Mouse (Mus musculus): ENCODE results near the gene Ramp1. TPM values are rescaled to one million over a fixed set of nuclear protein-coding genes. Genes with fewer than 3 reads are reported as not detected.
A peak's percentile ranks its signal among the peaks of the same experiment; 100 is the strongest.

The Ramp1 gene
- total RNA-seq (2021), result 10 to 100 TPM; 60.8 to 65.0 TPM

DNA sequence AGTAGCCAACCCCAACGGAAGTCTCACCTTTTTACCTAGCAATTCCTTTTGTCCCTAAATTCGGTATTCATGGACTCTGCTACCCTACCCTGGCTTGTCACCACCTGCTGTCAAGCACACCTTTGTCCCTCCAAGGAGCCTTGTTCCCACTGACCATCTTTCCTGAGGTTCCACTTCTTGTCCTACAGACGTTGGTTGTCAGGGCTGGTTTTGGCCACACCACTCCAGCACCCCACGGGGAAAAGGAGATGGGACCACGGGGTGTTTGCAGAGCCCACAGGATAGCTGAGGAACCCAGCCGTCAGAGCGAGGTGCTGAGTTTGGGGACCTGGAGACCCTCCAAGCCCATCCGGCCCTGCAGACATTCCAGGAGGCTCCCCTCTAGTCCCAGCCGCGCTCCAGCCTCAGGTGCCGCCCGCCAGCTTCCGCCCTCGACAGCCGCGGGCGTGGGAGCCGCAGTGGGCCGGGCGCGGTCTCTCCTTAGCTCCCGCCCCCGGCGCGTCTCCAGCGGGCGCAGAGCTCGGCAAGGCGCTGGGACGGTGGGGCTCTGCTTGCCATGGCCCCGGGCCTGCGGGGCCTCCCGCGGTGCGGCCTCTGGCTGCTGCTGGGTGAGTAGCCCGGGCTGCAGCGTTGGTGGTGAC, at the start of gene Ramp1:
Gene Ramp1, plus strand, starts transcription at position 290 of the 641 bp plus-strand sequence.
- DNase-seq, result peak in 1 of 2 experiments; percentile 63

DNA sequence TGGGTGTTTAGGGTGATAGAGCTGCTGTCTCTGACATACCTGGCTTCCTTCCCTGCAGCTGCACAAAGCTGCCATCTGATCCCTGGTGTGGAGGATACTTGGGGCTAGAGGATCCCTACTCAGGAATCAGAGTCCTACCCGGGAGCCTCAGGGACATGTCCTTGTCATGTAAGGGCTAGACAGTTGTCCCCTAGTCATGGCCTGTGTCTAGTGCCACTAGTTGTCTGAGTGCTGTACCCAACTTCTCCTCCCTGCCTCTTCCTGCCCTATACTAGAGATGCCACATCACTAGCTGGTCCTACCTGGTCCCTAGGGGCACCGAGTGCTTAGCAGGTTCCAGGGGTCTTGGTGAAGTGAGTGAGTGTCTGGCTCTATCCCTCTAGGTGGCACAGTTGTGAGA, 42.6 kb upstream of the Ramp1 start:
- no peak for DNase-seq

DNA sequence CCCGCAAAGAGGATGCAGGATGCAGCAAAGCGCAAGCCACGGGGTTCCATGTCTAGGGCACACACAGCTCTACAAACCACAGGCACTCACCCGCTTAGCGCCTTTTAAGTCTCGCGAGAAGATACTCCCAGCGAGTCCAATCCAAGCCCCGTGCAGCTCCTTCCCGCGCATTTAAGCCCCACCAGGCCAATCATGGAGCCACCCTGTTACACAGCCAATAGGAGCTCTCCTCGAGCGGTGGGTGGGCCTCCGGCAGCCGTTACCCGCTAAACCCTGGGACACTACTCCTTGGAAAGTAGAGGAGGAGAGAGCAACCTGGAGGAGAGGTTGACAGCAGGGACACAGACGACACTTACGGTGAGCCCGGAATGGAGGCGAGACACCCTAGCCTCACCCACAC, 34.8 kb upstream of the Ramp1 start, which contains the start of gene Rbm44:
Gene Rbm44, plus strand, starts transcription at position 277 of the 400 bp plus-strand sequence.
- no peak for DNase-seq

DNA sequence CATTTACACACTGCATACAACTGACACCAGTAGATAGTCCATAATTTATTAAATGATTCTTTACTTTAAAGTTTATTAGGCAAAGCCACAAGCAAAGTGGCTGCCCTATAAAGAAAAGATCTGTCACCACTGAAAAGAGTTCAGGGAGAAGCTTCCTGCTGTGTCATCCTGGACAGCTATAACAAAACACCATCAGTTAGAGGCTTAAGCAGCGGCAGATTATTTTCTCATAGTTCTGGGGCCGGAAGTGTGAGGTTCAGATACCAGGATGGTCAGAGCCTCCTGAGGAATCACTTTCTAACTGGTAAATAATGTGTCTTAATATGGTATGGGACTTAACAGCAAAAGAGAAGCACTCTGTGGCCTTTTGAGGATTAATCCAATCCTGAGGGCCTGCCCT, 28.1 kb upstream of the Ramp1 start:
- DNase-seq, result no peak

DNA sequence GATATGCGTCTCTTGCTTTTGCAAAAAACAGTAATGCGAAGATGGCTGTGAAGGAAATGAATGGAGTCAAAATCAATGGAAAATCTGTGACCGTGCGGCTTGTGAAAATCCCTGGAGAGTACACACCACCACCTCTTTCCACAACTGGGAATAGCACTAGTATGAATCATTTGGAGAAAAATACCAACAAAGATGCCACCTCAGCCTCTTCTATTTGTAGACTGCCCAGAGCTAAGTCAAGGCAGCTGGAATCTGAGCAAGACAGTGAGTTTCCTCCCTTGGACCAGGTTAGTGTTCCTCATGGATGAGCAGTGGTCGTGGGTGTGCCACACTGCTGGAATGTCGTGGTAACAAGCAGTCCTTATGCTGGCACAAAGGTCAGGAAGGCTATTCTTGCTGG, 12.8 kb upstream of the Ramp1 start:
- no peak for DNase-seq

DNA sequence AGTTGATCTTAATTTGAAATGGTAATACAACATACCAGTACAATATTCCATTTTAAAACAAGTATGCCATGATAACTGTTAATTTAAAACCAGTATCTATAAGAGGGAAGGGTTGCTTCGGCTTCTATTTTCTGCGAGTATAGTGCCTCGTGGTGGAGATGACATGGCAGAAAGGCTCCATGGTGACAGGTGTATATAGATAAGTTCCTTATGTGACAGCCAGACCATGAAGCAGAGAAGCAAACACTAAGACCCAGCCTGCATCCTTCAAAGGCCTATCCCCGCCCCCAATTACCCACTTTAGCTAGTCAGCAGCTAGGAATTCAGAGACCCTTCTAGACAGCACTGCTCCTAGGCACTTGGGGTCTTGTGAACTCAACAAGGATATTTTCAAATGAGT, 10.5 kb upstream of the Ramp1 start:
- DNase-seq, result no peak

DNA sequence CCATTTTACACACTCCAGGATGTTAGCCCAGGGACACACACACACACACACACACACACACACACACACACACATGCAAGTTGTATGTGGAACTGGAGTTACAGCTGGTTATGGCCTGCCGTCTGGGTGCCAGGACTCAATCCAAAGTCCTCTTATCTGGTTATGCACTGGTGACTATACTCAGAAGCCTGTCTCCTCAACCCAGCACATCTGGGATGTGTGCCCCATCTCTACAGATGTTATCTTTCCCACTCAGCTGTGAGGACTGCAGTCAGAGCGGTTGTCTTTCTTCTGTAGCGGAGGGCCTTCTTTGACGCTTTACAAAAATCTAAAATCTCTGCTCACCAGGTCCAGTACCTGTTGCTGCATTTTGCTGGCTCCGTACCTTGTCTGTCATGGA, 4.8 kb upstream of the Ramp1 start:
- no peak for DNase-seq

DNA sequence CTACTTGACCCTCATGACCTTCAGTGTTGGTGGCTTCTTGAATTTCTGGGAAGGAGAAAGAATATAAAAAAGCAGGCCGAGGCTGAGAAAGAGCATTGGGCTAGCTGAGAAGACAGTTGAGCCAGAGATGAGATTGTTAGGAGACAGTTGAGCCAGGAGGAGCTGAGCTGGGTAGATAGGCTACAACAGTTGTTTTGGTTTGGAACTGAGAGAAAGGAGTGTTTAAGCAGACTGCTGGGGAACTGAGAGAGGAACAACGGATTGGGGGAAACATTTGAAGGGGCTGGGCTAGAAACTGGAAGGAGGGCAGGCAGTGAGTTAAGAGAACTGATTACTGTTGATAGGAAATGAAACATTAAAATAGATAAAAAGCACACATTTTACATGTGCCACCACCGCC, 3.6 kb upstream of the Ramp1 start:
- no peak for DNase-seq

DNA sequence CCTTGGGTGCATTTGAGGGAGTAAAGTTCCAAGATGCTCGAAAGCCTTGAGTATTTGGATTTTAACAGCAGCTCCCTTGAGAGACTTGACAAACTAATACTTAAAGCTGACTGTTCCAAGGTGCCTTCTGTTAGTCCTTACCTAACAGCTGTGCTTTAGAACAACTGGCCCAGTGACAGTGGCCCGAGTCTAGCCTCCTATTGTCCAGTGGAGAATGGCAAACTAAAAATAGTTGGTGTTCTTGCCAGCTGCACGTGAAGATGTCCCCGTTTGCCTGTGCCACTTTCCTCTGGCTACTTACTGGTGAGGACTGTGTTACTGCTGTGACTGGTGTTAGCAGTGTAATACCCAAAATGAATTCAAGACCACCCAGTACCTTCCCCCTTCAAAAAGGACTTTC, 2.8 kb upstream of the Ramp1 start:
- no peak for DNase-seq

DNA sequence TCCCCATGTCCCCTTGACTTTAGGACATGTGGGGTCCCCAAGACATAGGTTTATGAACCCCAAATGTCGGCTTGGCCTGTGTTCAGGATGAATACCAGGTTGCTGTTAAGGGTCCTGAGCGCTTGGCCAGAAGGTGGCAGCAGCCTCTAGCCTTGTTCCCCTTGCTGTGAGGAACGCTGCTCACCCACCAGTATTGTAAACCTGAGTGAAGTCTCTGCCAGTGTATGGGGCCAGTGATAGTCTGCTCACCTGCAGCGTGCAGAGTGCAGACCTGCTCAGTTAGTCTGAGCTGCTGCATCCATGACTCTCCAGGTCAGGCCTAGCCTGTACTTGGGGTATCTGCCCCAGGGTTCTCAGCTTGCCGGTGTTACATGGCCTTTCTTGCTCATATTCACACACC, 536 bp upstream of the Ramp1 start:
- DNase-seq, result peak; percentile 67 to 80

DNA sequence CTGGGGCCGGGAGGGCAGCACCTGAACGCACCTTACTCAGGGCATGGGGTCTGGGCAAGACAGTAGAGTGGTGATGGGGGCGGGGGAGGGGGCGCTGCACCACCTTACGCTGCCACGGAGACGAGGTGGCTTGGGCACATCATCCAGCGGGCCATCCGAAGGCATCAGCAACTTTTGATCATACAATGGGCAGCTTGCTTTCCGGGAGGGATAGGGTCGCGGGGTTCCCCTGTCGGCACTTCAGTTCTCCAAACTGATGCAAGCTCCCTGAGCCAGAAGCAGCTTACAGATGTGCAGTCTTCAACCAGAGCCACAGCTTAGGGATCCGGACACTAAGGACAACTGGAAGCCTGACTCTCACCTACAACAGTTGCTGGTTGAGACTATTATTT, 548 bp downstream of the Ramp1 start:
- no peak for DNase-seq

DNA sequence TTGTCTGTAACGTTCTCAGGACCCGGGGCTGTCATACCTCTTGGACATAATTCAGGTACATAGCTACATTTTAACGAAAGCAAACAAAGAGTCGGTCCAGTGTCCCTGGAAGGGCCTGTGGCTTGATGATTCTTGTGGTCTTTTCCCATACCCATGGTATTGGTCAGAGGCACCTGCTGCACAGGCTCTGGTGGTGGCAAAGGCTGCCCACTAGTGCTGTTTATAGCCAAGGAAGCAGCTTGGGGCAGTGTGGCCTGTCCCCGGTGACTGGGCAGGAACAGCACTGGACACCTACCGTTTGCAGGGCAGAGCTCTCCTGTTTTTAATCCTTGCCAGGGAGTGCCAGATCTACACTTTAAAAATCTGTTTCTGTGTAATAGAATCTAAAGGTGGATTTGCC, 1.1 kb downstream of the Ramp1 start:
- DNase-seq, result no peak

DNA sequence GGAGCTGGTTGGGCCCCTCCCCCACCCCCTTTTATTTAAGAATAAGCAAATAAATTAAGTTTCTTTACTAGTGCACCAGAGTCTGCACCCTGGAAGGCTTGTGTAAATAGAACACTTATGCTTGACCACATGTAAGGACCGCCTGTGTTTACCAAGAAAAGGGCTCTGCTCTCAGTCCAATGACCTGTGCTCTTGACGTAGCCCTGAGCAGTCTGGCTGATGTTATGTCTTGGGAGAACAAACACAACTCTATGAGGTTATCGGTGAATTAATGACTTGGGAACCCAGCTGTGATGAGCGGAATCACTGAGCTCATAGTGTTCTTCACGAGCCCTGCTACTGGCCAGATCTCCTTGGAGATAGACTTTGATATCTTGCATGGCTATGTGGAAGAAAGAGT, 1.6 kb downstream of the Ramp1 start:
- no peak for DNase-seq

DNA sequence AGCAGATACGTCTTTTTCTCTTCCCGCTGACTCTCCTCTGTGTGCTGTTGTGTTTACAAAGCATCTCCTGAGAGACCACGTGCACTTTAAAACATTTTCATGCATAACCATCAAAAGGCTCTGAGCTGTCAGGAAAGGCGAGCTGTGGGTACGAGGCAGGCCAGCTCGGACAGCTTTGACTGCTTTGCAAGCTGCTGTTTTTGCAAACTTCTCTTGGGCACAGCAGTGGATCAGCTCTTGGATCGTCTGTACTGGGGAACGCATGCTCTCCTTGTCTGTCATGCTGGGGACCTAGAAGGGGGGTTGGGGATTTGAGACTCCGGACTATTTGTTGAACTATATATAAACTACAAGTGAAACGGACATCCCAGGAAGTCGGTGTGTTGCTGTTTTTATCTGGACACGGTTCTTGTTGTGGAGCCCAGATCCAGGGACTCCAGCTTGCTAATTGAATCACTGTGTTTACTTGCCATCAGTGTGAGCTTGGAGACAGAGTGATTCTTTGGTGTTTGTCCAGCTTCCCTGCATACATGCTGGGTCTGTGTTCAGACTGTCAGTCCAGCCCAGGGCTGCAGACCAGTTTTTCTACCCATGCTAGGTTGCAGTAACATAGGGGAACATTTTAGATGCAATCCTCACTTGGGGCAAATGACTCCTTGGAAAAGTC, 2.3 kb downstream of the Ramp1 start:
- no peak for DNase-seq

DNA sequence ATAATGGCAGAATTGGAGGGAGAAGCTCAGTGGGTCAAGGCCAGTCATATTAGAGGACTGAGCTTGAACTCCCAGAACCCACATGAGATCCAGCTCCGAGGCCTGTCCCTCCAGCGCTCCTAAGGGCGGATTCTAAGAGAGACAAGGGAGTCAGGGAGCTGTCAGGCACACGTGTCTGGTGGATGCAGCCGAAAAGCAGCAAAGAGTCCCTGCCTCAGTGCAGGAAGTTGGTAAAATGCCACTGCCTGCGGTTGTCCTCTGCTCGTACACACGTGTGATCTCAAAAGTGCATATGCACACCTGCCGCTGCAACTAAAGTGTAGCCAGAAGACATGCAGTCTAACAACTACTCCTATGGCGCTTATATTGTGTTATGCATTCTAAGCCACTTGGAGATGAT, 3.7 kb downstream of the Ramp1 start:
- DNase-seq, result no peak

DNA sequence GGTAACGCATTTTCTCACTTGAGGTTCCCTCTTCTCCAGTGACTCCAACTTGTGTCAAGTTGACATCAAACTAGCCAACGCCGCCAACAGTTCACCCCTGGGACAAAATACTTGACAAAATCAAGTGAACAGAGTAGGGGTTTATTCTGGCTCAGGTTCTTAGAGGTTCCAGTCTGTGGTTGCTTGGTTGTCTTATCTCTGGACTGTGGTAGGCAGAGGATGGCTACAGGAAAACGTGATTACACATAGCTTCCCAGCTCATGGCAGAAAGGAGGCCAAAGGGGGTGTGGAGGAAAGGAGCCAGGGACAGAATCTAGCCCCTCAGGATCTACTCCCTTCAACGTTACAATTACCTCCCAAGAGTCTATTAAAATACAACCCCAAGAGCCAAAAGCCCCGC, 7.1 kb downstream of the Ramp1 start:
- DNase-seq, result no peak

DNA sequence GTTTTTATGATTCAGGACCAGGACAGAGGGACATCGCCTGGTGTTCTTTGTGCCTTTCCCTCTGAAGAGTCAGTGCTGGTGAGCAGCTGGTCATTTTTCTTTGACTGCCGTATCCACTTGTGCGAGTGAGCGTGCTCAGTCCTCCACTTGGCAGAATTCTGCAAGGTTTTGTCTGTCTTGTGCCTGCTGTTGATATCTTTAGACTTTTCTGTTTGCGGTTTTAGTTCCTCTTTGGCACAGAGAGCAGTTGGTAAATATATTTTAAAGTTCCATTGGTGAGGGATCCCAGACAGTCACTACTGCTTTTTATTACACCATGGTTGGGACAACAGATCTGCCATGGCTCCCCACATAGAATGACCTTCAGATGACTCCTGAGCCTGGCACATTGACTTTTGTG, 7.7 kb downstream of the Ramp1 start:
- DNase-seq, result no peak

DNA sequence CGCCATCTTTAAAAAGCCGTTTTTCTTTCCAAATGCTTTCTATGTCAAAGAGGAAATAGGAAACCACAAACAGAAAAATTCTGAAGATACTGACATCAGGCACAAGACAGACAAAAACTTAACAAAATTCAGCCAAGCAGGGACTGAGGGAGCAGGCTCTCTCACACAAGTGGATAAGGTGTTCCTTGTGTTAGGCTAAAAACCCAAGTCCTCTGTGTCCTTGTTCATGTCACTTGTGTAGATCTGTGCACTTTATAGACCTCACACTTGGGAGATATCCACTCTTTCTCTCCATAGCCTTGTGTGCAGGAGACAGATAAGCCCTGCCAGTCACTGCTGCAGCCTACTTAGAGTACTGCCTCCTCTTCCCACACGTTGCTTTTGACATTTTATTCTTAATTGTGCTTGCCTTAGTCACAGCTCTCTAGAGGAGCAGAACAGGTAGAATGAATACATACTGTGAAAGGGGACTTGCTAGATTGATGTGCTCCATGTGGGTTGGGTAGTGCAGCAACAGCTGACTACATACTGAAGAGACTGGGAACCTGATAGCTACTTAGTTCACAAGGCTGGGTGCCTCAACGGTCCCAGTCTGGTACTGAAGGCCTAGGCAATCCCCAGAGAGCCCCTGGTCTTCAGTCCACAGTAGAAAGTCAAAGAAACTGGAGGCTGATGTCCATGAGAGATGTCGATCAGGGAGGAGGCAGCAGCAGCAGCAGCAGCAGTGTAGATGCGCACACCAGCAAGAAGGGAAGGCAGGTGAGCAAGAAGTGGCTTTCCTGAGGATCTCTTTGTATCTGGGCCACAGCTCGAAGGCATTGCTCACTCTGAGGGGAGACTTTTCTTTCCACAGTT, 8.4 kb downstream of the Ramp1 start:
- no peak for DNase-seq

DNA sequence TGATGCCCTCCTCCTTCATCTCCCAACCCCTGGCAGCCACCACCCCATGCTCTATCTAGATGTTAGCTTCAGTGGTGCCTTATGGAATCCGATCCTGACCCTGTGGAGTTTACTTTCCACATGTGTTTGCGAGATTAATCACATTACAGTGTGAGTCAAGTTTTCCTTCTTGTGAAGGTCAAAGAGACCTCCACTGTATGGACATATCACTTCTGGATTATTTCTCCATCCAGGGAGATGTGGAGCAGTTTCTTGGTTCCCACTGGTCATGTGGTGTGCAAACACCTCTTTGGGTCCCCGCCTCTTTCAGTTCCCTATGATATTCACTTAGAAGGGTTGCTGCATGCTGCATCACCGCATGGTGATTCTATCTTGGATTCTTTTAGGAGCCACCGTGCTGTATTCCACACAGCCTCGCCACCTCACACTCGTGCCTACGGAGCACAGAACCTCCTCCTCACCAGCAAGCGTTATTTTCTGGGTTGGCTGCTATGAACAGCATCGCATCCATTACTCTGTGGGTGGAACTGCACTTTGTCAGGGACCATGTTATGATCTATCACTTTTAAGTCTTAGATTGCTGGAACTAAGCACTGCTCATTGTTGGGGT, 9.3 kb downstream of the Ramp1 start:
- DNase-seq, result no peak

DNA sequence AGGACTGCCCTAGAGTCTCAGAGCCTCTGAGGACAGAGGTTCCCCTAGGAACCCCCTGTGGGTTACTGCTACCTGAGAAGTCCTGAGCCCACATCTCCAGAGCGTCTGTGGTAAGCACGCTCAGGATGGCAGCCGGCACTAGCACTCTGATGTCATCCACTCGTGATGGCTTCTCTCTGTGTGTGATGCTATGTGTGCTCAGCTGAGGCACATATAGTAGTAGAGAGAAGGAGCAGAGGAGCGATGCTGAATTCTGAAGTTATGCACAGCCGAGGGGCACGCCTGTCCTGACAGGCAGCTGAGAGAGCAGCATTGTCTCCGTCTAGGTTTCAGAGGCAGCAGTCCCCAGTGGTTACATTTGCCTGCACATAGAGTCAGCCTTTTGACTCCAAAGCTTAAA, 12.6 kb downstream of the Ramp1 start:
- no peak for DNase-seq

DNA sequence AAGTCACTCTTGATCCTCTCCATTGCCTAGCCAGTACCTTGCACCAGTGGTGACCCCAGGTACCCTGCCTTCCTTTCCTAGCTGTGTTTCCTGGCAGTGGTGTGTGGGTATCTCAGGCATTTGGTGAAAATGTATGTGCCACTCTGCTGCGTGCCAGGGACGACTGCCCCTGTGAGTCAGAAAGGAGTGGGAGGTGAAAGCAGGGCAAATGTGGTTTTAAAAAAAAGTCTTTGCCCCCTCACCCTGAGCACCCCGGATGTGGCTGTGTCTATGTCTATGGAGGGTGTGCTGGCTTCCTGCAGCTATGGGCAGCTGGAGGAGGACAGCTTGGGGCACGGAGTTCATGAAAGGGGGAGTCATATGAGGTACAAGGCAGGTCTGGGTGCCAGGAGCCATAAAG, 13.6 kb downstream of the Ramp1 start:
- DNase-seq, result no peak

DNA sequence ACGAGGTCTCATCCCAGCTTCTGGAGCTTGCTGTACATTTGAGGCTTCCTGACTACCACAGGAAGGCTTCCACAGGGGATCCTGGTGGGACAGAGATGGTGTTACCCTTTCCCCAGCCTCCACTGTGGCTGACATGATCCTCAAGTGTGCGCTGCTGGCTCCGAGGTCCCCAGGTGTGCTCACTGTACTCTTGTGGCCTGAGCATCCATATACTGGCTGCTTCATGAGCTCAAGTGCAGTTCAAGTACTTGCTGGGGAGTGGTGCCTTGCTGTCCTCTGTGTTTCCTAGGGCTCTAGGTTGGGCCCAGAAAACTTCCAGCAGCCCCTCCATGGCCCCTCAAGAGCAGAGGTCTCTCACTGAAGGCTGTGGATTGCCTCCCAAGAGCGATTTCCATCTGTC, 14.1 kb downstream of the Ramp1 start:
- DNase-seq, result no peak

DNA sequence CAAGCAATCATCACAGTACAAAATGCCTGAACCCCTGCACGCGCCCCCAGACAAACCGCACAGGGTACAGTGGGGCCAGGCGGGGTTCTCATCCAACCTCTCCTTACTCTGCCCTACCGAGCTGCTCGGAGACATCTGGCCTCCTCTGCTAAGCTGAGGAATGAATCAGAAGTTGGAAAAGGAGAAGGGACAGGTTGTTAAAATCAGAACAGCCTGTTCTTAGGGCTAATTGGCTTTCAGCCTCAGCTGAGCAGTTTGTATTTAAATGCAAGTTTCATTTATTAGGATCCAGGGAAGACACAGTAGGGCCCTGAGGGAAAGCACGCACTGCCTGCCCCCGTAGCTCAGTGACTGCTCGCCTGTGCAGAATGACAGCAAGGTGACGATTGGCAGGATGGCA, 20.2 kb downstream of the Ramp1 start:
- no peak for DNase-seq

All from layer of hippocampus, postnatal 36 days (tissue).